Mouse (Mus musculus): ENCODE data around the gene Ube2v1. TPM values are rescaled to one million over a fixed set of nuclear protein-coding genes. Genes with fewer than 3 reads are reported as not detected.

Ube2v1 gene
- polyA plus RNA-seq, 1 experiment from 2014 or later = 259 TPM

DNA sequence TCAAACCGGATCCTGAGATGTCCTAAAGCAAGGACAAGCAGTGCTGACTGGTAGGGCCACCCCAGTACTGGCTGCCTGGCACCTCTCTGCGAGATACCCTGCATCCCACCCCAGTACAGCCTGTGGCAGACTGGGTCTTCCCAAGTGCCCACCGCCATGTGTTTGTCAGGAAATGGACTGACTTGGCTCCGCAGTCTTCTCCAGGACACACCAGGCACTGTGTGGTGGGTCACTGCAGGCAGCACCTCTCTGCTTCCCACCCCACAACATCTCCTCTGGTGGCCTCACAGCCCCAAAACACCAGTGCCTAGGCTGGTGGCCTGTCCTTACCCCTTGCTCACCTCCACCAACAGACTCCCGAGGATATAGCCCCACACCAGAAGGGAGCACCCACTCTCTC is 1.5 kb downstream of the Ube2v1 start:
- ATAC-seq = no peak
- peak overlapping the region; percentile 99 for H3K9ac ChIP-seq
- peaks cover 82% of the 10 kb centered on the region for H3K4me1 ChIP-seq
- H3K27ac ChIP-seq = peak overlapping the region; percentile 100
- peak overlapping the region; percentile 98 for H3K4me3 ChIP-seq
- H3K36me3 ChIP-seq = peaks cover 39% of the 10 kb centered on the region
- peak overlapping the region; percentile 90 for H3K4me2 ChIP-seq
- no peaks in the 10 kb centered on the region for H3K9me3 ChIP-seq (replicated peaks)
- WGBS (ENCODE audit: insufficient replicate concordance) = 52% methylated on average over 5 of the region's 5 CpGs
- H3K27me3 ChIP-seq (replicated peaks) = no peaks in the 10 kb centered on the region

DNA sequence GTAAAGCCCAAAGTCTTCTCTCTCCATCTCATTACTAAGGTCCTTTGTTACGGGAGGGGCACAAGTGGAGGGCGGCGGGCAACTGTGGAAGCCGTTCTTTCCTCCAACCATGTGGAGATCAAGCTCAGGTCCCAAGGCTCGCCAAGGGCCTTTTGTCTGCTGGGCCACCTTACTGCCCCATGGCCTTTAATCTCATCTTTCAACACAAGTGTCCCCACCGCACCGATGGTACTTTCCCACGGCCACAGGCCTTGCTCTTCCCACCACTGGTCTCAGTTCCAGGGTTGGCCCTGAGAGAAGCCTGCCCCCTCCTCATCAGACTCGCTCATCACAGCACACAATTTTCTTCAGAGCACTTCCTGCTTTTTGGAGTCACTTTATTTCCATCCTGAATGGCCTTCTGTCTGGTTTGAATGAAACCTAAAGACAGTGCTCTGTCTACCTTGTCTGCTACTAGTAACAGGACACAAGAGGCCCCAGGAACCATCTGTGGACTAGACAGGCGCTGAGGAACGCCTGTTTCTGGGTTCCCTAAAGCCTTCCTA is 2.2 kb downstream of the Ube2v1 start:
- Histone ChIP-seq H3K36me3 (peaks cover 46% of the 10 kb centered on the region), H3K4me3 (peak overlapping the region; percentile 98), H3K4me1 (peaks cover 82% of the 10 kb centered on the region), H3K27ac (peak overlapping the region; percentile 100), H3K9me3 (replicated peaks) (no peaks in the 10 kb centered on the region), H3K9ac (peak overlapping the region; percentile 99), H3K4me2 (peak overlapping the region; percentile 90), H3K27me3 (replicated peaks) (no peaks in the 10 kb centered on the region)
- no peak for ATAC-seq
- 64% methylated on average over 11 of the region's 11 CpGs for WGBS (ENCODE audit: insufficient replicate concordance)

DNA sequence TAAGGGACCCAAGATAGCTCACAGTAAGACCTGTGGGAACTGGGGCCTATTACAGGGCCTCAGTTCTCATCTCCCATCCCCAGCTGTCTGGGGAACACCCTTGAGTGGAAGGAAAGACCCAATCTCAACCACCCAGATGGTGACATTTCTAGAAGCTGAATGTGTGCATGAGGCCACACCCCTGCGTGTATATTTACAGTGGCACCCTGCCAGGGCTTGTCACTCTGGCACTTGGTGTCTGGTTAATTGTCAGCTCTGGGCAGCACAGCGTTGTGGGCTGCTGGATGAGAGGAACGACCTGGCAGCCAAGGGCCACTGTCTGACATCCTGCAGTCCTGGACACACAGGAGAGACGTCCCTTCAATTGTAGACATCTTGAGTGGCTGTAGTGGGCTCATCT is 3.0 kb downstream of the Ube2v1 start:
- H3K9ac ChIP-seq = peak overlapping the region; percentile 99
- H3K9me3 ChIP-seq (replicated peaks) = no peaks in the 10 kb centered on the region
- H3K27me3 ChIP-seq (replicated peaks) = no peaks in the 10 kb centered on the region
- peaks cover 81% of the 10 kb centered on the region for H3K4me1 ChIP-seq
- H3K4me2 ChIP-seq = peak overlapping the region; percentile 90
- WGBS (ENCODE audit: insufficient replicate concordance) = 19% methylated on average over 4 of the region's 4 CpGs
- peaks cover 52% of the 10 kb centered on the region for H3K36me3 ChIP-seq
- peak; percentile 91 for ATAC-seq
- peak overlapping the region; percentile 98 for H3K4me3 ChIP-seq
- peak overlapping the region; percentile 100 for H3K27ac ChIP-seq

GRCm38 (mm10) chr2:167627019-167627418 is 4.9 kb downstream of the Ube2v1 start:
- no peak for ATAC-seq
- Histone ChIP-seq H3K4me2 (peak overlapping the region; percentile 90), H3K4me3 (peak overlapping the region; percentile 54), H3K36me3 (peaks cover 70% of the 10 kb centered on the region), H3K27ac (peak overlapping the region; percentile 100), H3K9ac (peak overlapping the region; percentile 76), H3K4me1 (peaks cover 82% of the 10 kb centered on the region), H3K9me3 (replicated peaks) (no peaks in the 10 kb centered on the region), H3K27me3 (replicated peaks) (no peaks in the 10 kb centered on the region)
- WGBS (ENCODE audit: insufficient replicate concordance) = 69% methylated on average over 7 of the region's 7 CpGs

DNA sequence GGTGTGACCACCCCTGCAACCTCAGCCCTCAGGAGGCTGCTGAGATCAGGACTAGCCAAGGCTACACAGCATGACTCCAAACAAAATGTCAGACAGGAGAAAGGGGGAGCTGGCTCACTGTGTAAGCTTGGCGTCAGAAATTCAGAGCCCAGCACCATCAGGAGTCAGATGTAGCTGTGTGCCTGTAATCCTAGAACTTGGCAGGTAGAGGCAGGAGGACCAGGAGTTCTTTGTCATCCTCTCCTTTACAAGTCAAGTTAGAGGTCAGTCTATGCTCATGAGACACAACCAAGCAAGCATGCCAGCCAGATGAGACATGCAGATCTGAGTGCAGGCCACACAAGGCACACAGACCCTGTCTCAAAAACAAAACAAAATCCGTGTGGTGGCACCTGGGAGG is 6.2 kb downstream of the Ube2v1 start:
- H3K9me3 ChIP-seq (replicated peaks) = no peaks in the 10 kb centered on the region
- H3K4me3 ChIP-seq = no peak overlapping the region
- ATAC-seq = no peak
- H3K4me2 ChIP-seq = peak overlapping the region; percentile 25; the same call in 1 of the 2 replicates
- peak overlapping the region; percentile 67 for H3K27ac ChIP-seq
- peaks cover 84% of the 10 kb centered on the region for H3K36me3 ChIP-seq
- 0 out of 2 replicates have a peak overlapping the region, but pooled peaks have one; percentile 42 for H3K9ac ChIP-seq
- H3K4me1 ChIP-seq = peaks cover 93% of the 10 kb centered on the region
- no peaks in the 10 kb centered on the region for H3K27me3 ChIP-seq (replicated peaks)
- 70% methylated on average over 2 of the region's 2 CpGs for WGBS (ENCODE audit: insufficient replicate concordance)

DNA sequence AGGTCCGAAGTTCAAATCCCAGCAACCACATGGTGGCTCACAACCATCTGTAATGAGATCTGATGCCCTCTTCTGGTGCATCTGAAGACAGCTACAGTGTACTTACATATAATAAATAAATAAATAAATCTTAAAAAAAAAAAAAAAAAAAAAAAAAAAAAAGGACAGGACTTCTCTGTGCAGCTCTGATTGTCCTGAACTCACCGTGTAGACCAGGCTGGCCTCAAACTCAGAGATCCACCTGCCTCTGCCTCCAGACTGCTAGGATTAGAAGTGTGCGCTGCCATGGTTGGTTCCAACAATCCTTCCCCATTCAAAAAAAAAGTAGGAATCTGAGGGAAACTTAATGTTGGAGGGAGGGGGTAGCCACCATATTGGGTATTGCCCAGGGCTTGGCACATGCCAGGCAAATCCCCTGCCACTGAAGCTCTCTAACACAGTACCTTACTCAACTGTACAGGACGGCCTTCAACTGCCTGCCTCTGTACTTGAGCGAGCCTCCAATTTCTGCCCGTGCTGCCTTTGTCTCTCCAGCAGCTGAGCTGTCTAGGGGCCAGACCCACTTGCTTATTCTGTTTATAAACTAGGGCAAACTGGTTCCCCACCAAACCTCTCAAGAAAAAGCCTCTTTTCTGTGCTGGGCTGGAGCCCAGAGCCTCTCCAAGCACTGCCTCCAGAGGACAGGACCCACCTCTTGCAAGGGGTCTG is 7.4 kb downstream of the Ube2v1 start:
- Histone ChIP-seq H3K9ac (no peak overlapping the region), H3K27me3 (replicated peaks) (no peaks in the 10 kb centered on the region), H3K9me3 (replicated peaks) (no peaks in the 10 kb centered on the region), H3K36me3 (peaks cover 89% of the 10 kb centered on the region), H3K27ac (peak overlapping the region; percentile 67; the same call in 1 of the 2 replicates), H3K4me2 (no peak overlapping the region), H3K4me1 (peaks cover 86% of the 10 kb centered on the region), H3K4me3 (no peak overlapping the region)
- 87% methylated on average over 5 of the region's 6 CpGs for WGBS (ENCODE audit: insufficient replicate concordance)
- ATAC-seq = no peak

DNA sequence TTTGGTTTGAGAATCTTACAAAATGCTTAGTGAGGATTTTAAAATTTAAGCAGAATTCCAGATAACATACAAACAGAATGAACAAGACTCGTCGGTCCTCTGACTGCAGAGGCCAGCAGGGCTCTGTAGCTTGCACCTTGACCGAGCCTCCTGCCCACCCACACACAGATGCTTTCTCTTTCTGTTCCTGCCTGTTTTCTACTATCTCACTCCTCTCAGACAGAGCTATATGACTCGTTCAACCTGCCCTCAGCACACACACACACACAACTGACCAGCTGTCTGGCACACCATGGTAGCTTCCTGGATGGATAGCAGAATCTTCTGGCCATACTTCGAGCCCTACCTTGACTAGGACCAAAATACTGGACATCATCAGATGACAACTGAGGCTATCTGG is 8.9 kb downstream of the Ube2v1 start:
- Histone ChIP-seq H3K27me3 (replicated peaks) (no peaks in the 10 kb centered on the region), H3K4me2 (0 out of 2 replicates have a peak overlapping the region, but pooled peaks have one; percentile 4), H3K27ac (peak overlapping the region; percentile 71), H3K36me3 (peaks cover 88% of the 10 kb centered on the region), H3K9me3 (replicated peaks) (no peaks in the 10 kb centered on the region), H3K9ac (no peak overlapping the region; the same call in 1 of the 2 replicates), H3K4me1 (peaks cover 76% of the 10 kb centered on the region), H3K4me3 (no peak overlapping the region)
- 56% methylated on average over 5 of the region's 5 CpGs for WGBS (ENCODE audit: insufficient replicate concordance)
- no peak for ATAC-seq

DNA sequence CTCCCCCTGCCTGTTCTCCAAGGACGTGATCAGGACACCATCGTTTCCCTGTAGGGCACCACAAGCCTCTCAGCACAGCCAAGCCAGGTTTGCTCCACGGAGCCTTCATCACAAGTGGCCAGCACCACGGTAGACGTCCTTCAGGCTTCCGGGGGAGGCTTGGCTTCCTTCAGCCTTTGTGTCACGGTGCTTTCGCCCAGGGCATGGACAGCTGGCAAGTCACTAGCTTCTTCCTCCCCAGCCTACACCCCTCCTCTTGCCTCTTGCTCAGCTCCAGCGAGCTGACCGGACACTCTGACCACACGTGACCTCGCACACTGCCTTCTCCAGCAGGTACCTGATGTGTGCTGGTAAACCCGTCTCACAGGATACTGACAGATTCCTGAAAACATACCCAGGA is 9.5 kb downstream of the Ube2v1 start:
- no peak overlapping the region for H3K4me3 ChIP-seq
- H3K4me1 ChIP-seq = peaks cover 70% of the 10 kb centered on the region
- H3K9me3 ChIP-seq (replicated peaks) = no peaks in the 10 kb centered on the region
- 87% methylated on average over 13 of the region's 13 CpGs for WGBS (ENCODE audit: insufficient replicate concordance)
- peak overlapping the region; percentile 71 for H3K27ac ChIP-seq
- H3K9ac ChIP-seq = peak overlapping the region; percentile 12; the same call in 1 of the 2 replicates
- ATAC-seq = no peak
- peaks cover 88% of the 10 kb centered on the region for H3K36me3 ChIP-seq
- no peak overlapping the region for H3K4me2 ChIP-seq
- H3K27me3 ChIP-seq (replicated peaks) = no peaks in the 10 kb centered on the region

DNA sequence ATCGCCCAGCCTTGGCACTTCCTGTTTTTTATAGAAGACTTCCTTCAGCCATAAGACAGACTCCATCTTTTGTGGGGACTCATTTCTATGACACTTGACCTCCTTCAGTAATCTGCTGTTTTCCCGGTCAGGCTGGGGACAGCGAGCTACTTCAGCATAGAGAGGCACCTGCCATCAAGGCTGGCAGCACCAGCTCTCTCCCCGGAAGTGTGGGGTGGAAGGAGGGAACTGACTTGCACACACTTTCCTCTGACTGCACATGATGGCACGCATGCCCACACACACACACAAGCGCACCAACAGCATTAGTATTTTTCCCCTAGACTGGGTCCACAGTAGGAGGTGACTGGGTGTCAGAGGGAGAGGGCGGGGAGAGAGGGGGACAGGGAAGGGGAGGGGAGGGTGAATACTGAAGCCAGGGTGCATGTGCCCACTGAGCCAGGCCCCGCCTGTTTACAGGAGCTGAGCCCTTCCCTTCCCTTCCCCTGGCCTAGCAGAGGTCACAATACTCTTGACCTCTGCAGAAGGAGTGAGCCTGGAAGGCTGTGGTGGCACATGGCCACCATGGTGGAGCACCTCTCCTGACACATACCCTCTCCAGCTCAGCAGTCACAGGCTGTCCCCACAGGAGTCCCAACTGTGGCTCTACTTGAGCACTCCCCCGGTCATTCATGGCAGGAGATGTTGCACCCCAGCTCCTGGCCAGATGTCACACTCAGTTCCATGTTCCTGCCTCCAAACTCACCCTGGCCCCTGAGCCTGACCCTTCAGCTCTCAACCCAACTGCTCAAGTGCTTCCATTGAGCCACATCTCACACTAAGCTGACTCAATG is 10.4 kb downstream of the Ube2v1 start:
- Histone ChIP-seq H3K27me3 (replicated peaks) (no peaks in the 10 kb centered on the region), H3K4me3 (no peak overlapping the region), H3K9ac (peak overlapping the region; percentile 10), H3K36me3 (peaks cover 90% of the 10 kb centered on the region), H3K9me3 (replicated peaks) (no peaks in the 10 kb centered on the region), H3K4me2 (0 out of 2 replicates have a peak overlapping the region, but pooled peaks have one; percentile 13), H3K27ac (peak overlapping the region; percentile 66), H3K4me1 (peaks cover 62% of the 10 kb centered on the region)
- WGBS (ENCODE audit: insufficient replicate concordance) = 86% methylated on average over 9 of the region's 9 CpGs
- ATAC-seq = peak; percentile 21; the same call in 1 of the 2 replicates

- Histone ChIP-seq H3K4me3 (no peak overlapping the region), H3K9me3 (replicated peaks) (peaks cover 11% of the 10 kb centered on the region; the same call in 1 of the 2 replicates), H3K4me2 (no peak overlapping the region), H3K4me1 (peaks cover 33% of the 10 kb centered on the region), H3K27ac (no peak overlapping the region), H3K27me3 (replicated peaks) (no peaks in the 10 kb centered on the region), H3K9ac (no peak overlapping the region), H3K36me3 (peaks cover 95% of the 10 kb centered on the region)
- 71% methylated on average over 4 of the region's 4 CpGs for WGBS (ENCODE audit: insufficient replicate concordance)
- no peak for ATAC-seq
Measured at GRCm38 (mm10) chr2:167617472-167617871, 14.4 kb downstream of the Ube2v1 start.

DNA sequence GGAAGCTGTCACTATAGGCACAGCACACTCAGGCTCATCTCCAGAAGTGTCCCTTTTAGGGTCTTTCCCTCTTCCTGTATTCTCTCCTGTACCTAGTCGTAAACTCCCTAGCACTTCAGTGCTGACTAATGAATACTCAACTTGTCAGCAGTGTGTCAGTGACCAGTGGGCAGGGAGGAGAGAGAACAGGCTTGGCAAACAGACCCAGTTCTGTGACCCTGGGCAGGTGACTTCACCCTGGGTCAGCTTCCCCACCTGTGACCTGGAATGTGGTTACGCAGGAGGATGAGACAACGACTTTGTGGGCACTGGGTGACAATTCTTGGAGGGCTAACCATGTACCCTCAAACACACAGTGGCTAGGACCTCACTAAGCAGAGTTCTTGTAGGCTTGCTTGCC is 14.9 kb downstream of the Ube2v1 start:
- H3K27me3 ChIP-seq (replicated peaks) = no peaks in the 10 kb centered on the region
- H3K4me1 ChIP-seq = peaks cover 33% of the 10 kb centered on the region
- H3K27ac ChIP-seq = no peak overlapping the region
- ATAC-seq = no peak
- H3K4me2 ChIP-seq = no peak overlapping the region
- H3K4me3 ChIP-seq = no peak overlapping the region
- H3K36me3 ChIP-seq = peaks cover 95% of the 10 kb centered on the region
- no peak overlapping the region for H3K9ac ChIP-seq
- H3K9me3 ChIP-seq (replicated peaks) = peaks cover 11% of the 10 kb centered on the region; the same call in 1 of the 2 replicates
- 88% methylated on average over 3 of the region's 3 CpGs for WGBS (ENCODE audit: insufficient replicate concordance)

Measured in liver, embryonic 12.5 days (tissue).